17 mouse cellular contexts compared by ENCODE assay signal in genomic region chr3:37789143-37789697, GRCm38 (mm10).
A peak's percentile ranks its signal among the peaks of the same experiment; 100 is the strongest.
DNase-seq lines count a peak whose midpoint lies in the region; ATAC-seq and TF ChIP-seq lines count a peak whose summit lies in the region.
"Had no signal": no experiment of that assay in that cellular context is flagged by ENCODE, and none has a peak within 500 bp of the region (broad histone marks: within the 10 kb centered on the region; RNA-seq: fewer than 3 reads in every experiment).

No protein-coding gene starts in this region.

- H3K27ac ChIP-seq in lung, embryonic 14.5 days (ENCODE audit: low read depth) = no peak overlapping the region
- H3K27ac ChIP-seq in intestine, embryonic 14.5 days (ENCODE audit: low read depth) = no peak overlapping the region; the same call in 1 of the 2 replicates
- H3K27ac ChIP-seq in limb, embryonic 13.5 days = peak overlapping the region; percentile 84
- H3K27ac ChIP-seq in kidney, adult 2 months (ENCODE audit: insufficient read depth, low read depth, low read length) = no peak overlapping the region
- H3K27ac ChIP-seq: hindbrain, postnatal 0 days; layer of hippocampus, adult 2 months; lung, embryonic 15.5 days had no signal

- H3K9ac ChIP-seq in lung, embryonic 14.5 days = no peak overlapping the region
- no peak overlapping the region for H3K9ac ChIP-seq in intestine, embryonic 14.5 days (ENCODE audit: low read length)
- H3K9ac ChIP-seq in limb, embryonic 13.5 days = no peak overlapping the region
- H3K9ac ChIP-seq: heart, embryonic 12.5 days; lung, embryonic 15.5 days had no signal

- no peak overlapping the region for H3K4me2 ChIP-seq in lung, embryonic 14.5 days
- 0 out of 2 replicates have a peak overlapping the region, but pooled peaks have one; percentile 10 for H3K4me2 ChIP-seq in intestine, embryonic 14.5 days (ENCODE audit: low read length)
- H3K4me2 ChIP-seq in limb, embryonic 13.5 days (replicated peaks) = peak overlapping the region; percentile 5; the same call in 1 of the 2 replicates
- H3K4me2 ChIP-seq: heart, embryonic 12.5 days; lung, embryonic 15.5 days had no signal

- no peaks in the 10 kb centered on the region for H3K27me3 ChIP-seq in lung, embryonic 14.5 days (ENCODE audit: insufficient read depth, low read length)
- no peaks in the 10 kb centered on the region for H3K27me3 ChIP-seq in intestine, embryonic 14.5 days (replicated peaks; ENCODE audit: control insufficient read depth, insufficient read depth, low read length)
- H3K27me3 ChIP-seq in limb, embryonic 13.5 days = no peaks in the 10 kb centered on the region
- H3K27me3 ChIP-seq in kidney, adult 2 months (replicated peaks; ENCODE audit: control insufficient read depth, insufficient read depth, low read length) = no peaks in the 10 kb centered on the region
- H3K27me3 ChIP-seq: heart, embryonic 12.5 days; lung, embryonic 15.5 days had no signal

- no peaks in the 10 kb centered on the region for H3K4me1 ChIP-seq in lung, embryonic 14.5 days (ENCODE audit: insufficient read depth)
- H3K4me1 ChIP-seq in intestine, embryonic 14.5 days (replicated peaks; ENCODE audit: control insufficient read depth, insufficient read depth, low read length) = peaks cover 10% of the 10 kb centered on the region
- peaks cover 53% of the 10 kb centered on the region for H3K4me1 ChIP-seq in limb, embryonic 13.5 days
- H3K4me1 ChIP-seq in kidney, adult 2 months (ENCODE audit: control insufficient read depth, insufficient read depth, low read length) = no peaks in the 10 kb centered on the region

- H3K36me3 ChIP-seq in lung, embryonic 14.5 days (ENCODE audit: insufficient read depth) = no peaks in the 10 kb centered on the region
- no peaks in the 10 kb centered on the region for H3K36me3 ChIP-seq in intestine, embryonic 14.5 days (ENCODE audit: control insufficient read depth, insufficient read depth, low read length)
- H3K36me3 ChIP-seq in limb, embryonic 13.5 days = no peaks in the 10 kb centered on the region
- no peaks in the 10 kb centered on the region for H3K36me3 ChIP-seq in kidney, adult 2 months (ENCODE audit: control insufficient read depth, insufficient read depth, low read length)
- H3K36me3 ChIP-seq: heart, embryonic 12.5 days; lung, embryonic 15.5 days had no signal

- peak; percentile 45 for DNase-seq in lung, embryonic 14.5 days
- no peak for DNase-seq in lung, postnatal 14 days
- DNase-seq in intestine, embryonic 14.5 days (ENCODE audit: low spot score) = peak; percentile 55
- DNase-seq in yolk sac, embryonic 10.5 days (ENCODE audit: low spot score) = peak; percentile 44
- DNase-seq in kidney, adult 2 months = no peak
- DNase-seq in kidney, postnatal 14 days = no peak
- DNase-seq: cerebellum, adult 9-11 months; gastrocnemius, postnatal 10 days; heart, postnatal 4 days; liver; midbrain, embryonic 14.5 days; right cerebral cortex, postnatal 4 days had no signal

- ATAC-seq in lung, embryonic 14.5 days (ENCODE audit: insufficient read depth) = 0 out of 2 replicates have a peak, but pooled peaks have one; percentile 41
- 0 out of 2 replicates have a peak, but pooled peaks have one; percentile 32 for ATAC-seq in intestine, embryonic 14.5 days (replicated peaks; ENCODE audit: low FRiP score, low TSS enrichment, low read depth)
- ATAC-seq in limb, embryonic 13.5 days (ENCODE audit: low FRiP score, low read depth) = peak; percentile 34; the same call in 1 of the 2 replicates
- ATAC-seq: hindbrain, postnatal 0 days had no signal

- WGBS in lung, embryonic 14.5 days = 48% methylated on average over 11 of the region's 11 CpGs
- 56% methylated on average over 11 of the region's 11 CpGs for WGBS in intestine, embryonic 14.5 days
- 33% methylated on average over 11 of the region's 11 CpGs for WGBS in limb, embryonic 13.5 days
- WGBS in kidney, adult 2 months = 81% methylated on average over 11 of the region's 11 CpGs

- H3K4me3 ChIP-seq in lung, embryonic 14.5 days (ENCODE audit: low read depth, low read length) = no peak overlapping the region
- no peak overlapping the region for H3K4me3 ChIP-seq in intestine, embryonic 14.5 days (ENCODE audit: low read depth, low read length)
- no peak overlapping the region for H3K4me3 ChIP-seq in limb, embryonic 13.5 days
- no peak overlapping the region for H3K4me3 ChIP-seq in kidney, adult 2 months (ENCODE audit: insufficient read depth, low read depth, low read length)
- H3K4me3 ChIP-seq: heart, embryonic 12.5 days; layer of hippocampus, adult 2 months; lung, embryonic 15.5 days had no signal

- H3K9me3 ChIP-seq in lung, embryonic 14.5 days (ENCODE audit: low read depth, low read length) = no peaks in the 10 kb centered on the region
- H3K9me3 ChIP-seq in intestine, embryonic 14.5 days (ENCODE audit: control insufficient read depth, low read length) = no peaks in the 10 kb centered on the region
- no peaks in the 10 kb centered on the region for H3K9me3 ChIP-seq in limb, embryonic 13.5 days
- H3K9me3 ChIP-seq: heart, embryonic 12.5 days; lung, embryonic 15.5 days had no signal

- TF ChIP-seq CTCF in lung, embryonic 14.5 days (IDR thresholded peaks at IDR 0.05; ENCODE audit: low read depth) = no peak
- no peak for TF ChIP-seq CTCF in kidney, adult 2 months (conservative IDR thresholded peaks at IDR 0.05; ENCODE audit: insufficient read depth, insufficient read length, low read depth, low read length)

- no peak for TF ChIP-seq POLR2A in kidney, adult 2 months (IDR thresholded peaks at IDR 0.05; ENCODE audit: low read depth, low read length)

Comparison
In these comparisons a context has a peak if more than half of its experiments do, and no peak if none do; other contexts are left out.
1. DNase-seq: peak in lung, embryonic 14.5 days (single experiment), intestine, embryonic 14.5 days (single experiment) and yolk sac, embryonic 10.5 days (single experiment); none in lung, postnatal 14 days (single experiment), kidney, adult 2 months (single experiment) and kidney, postnatal 14 days (single experiment).
2. Peak in every context shown above with its lines, with median percentiles within 50 percentile points of each other: ATAC-seq.